Mouse (Mus musculus): ENCODE measurements around the gene Htra2.

- TF ChIP-seq POLR2A (IDR thresholded peaks at IDR 0.05; ENCODE audit: control insufficient read depth, low read depth, low read length) (no peak), CTCF (IDR thresholded peaks at IDR 0.05; ENCODE audit: control insufficient read depth, insufficient read depth, insufficient replicate concordance, low read depth, low read length) (no peak)
Observed at GRCm38 (mm10) chr6:83087205-83087925, 32.3 kb upstream of the Htra2 start.
